Comparison of ENCODE assay signal across 23 mouse cellular contexts in the genomic region with DNA sequence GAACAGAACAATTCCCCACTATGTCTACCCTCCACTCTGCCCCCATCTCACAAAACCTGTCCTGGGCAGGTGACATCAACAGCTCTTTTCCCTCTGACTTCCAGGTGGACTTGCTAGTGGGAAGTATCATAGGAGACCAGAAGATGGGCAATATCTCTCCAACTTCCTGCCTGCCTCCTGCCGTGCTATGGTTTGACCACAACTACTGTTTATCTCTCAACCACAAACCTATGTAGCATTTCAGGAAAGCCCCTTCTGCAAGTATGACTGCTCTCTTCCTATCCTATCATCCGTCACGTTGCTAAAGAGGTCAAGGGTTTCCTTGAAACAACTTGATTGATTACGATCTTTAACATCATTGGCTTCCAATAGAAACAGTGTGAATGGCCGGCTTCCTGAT. TPM values are rescaled to one million over a fixed set of nuclear protein-coding genes. Genes with fewer than 3 reads are reported as not detected.
DNase-seq lines count a peak whose midpoint lies in the region; ATAC-seq and TF ChIP-seq lines count a peak whose summit lies in the region.
"Had no signal": no experiment of that assay in that cellular context is flagged by ENCODE, and none has a peak within 500 bp of the region (broad histone marks: within the 10 kb centered on the region; RNA-seq: fewer than 3 reads in every experiment).

No protein-coding gene starts in this region.

- H3K27me3 ChIP-seq in MEL (ENCODE audit: control insufficient read depth in 1 of 2, insufficient read depth in 2 of 2, low read length in 2 of 2): no peaks in the 10 kb centered on the region
- H3K27me3 ChIP-seq: hindbrain, embryonic 13.5 days; intestine, embryonic 15.5 days had no signal

- H3K9ac ChIP-seq in MEL (ENCODE audit: control insufficient read depth, low read depth, low read length, poor library complexity, severe bottlenecking): no peak overlapping the region
- H3K9ac ChIP-seq: hindbrain, embryonic 13.5 days; intestine, embryonic 15.5 days had no signal

- H3K4me3 ChIP-seq in MEL (ENCODE audit: control insufficient read depth in 1 of 2, insufficient read depth in 1 of 2, low read depth in 2 of 2, low read length in 2 of 2): no peak overlapping the region
- no peak overlapping the region for H3K4me3 ChIP-seq in lung, adult 2 months (replicated peaks; ENCODE audit: extremely low read depth, low read depth, low read length)
- H3K4me3 ChIP-seq: embryonic facial prominence, embryonic 10.5 days; gastrocnemius, adult 2 months; heart, embryonic 10.5 days; hindbrain, embryonic 13.5 days; intestine, embryonic 15.5 days had no signal

- TF ChIP-seq EP300 in MEL (IDR thresholded peaks at IDR 0.05; ENCODE audit: low read depth in 1 of 2, low read length in 2 of 2): peak; percentile 96 to 98

- peaks cover 7 to 12% of the 10 kb centered on the region in 2 experiments for H3K4me1 ChIP-seq in MEL (ENCODE audit: control insufficient read depth in 1 of 2, insufficient read depth in 2 of 2, low read length in 2 of 2)
- H3K4me1 ChIP-seq in lung, adult 2 months (ENCODE audit: control insufficient read depth, insufficient read depth, low read length): no peaks in the 10 kb centered on the region
- H3K4me1 ChIP-seq: heart, embryonic 10.5 days; intestine, embryonic 15.5 days had no signal

- TF ChIP-seq CTCF in MEL (IDR thresholded peaks at IDR 0.05 in 2 of 3, conservative IDR thresholded peaks at IDR 0.05 in 1 of 3; ENCODE audit: control insufficient read depth in 1 of 3, insufficient read depth in 1 of 3, low read depth in 2 of 3, low read length in 3 of 3, poor library complexity in 1 of 3, severe bottlenecking in 1 of 3): no peak
- no peak for TF ChIP-seq CTCF in lung, adult 2 months (IDR thresholded peaks at IDR 0.05; ENCODE audit: insufficient read depth, low read length)

- H3K9me3 ChIP-seq in MEL (replicated peaks; ENCODE audit: insufficient read depth, low read length): no peaks in the 10 kb centered on the region
- H3K9me3 ChIP-seq: embryonic facial prominence, embryonic 10.5 days; heart, embryonic 10.5 days; hindbrain, embryonic 13.5 days; intestine, embryonic 15.5 days had no signal

- TF ChIP-seq POLR2A in MEL (IDR thresholded peaks at IDR 0.05; ENCODE audit: control insufficient read depth in 1 of 2, insufficient read depth in 1 of 2, low read depth in 1 of 2, low read length in 2 of 2, poor library complexity in 1 of 2): no peak
- TF ChIP-seq POLR2A in lung, adult 2 months (IDR thresholded peaks at IDR 0.05; ENCODE audit: borderline replicate concordance, extremely low read depth, low read depth, low read length): no peak

- ATAC-seq in granulocyte monocyte progenitor cell, adult 5-6 weeks (replicated peaks; ENCODE audit: poor library complexity, severe bottlenecking): peak; percentile 63
- peak; percentile 94 for ATAC-seq in megakaryocyte-erythroid progenitor cell, adult 5-6 weeks (replicated peaks; ENCODE audit: low FRiP score, low TSS enrichment, poor library complexity, severe bottlenecking)
- ATAC-seq: CD4-positive, CD25-positive, alpha-beta regulatory T cell, adult 4 months; forebrain, embryonic 14.5 days; hindbrain, postnatal 0 days; intestine, embryonic 15.5 days had no signal

- H3K79me2 ChIP-seq in MEL (ENCODE audit: control insufficient read depth, insufficient read depth, low read length, poor library complexity): no peaks in the 10 kb centered on the region

- peak; percentile 23 for DNase-seq in CD4-positive helper T cell, adult 2 months (ENCODE audit: low read depth, low spot score)
- peak; percentile 85 for DNase-seq in MEL (ENCODE audit: low read depth, low spot score)
- DNase-seq in testis, postnatal 10 days (ENCODE audit: low spot score): no peak
- no peak for DNase-seq in heart, adult 8-10 months (ENCODE audit: low spot score)
- no peak for DNase-seq in lung, adult 2 months
- DNase-seq: adrenal gland, postnatal 10 days; cerebellum, adult 11-12 months; cerebellum, adult 9-10 months; cerebellum, postnatal 36 days; gastrocnemius, adult 2 months; gastrocnemius, postnatal 25 days; heart, adult 11 months; heart, postnatal 10 days; heart, postnatal 4 days had no signal

- H3K27ac ChIP-seq in MEL (ENCODE audit: control insufficient read depth, low read depth, low read length): no peak overlapping the region
- H3K27ac ChIP-seq: embryonic facial prominence, embryonic 10.5 days; gastrocnemius, adult 2 months; heart, embryonic 10.5 days; hindbrain, embryonic 13.5 days; hindbrain, postnatal 0 days; intestine, embryonic 15.5 days had no signal

- WGBS in lung, adult 2 months: 56% methylated on average over 5 of the region's 5 CpGs

- H3K36me3 ChIP-seq in MEL (ENCODE audit: control insufficient read depth in 1 of 2, insufficient read depth in 2 of 2, low read length in 2 of 2): peaks cover 0 to 14% of the 10 kb centered on the region in 2 experiments; a peak in 2 of 4 replicates
- H3K36me3 ChIP-seq: embryonic facial prominence, embryonic 10.5 days; heart, embryonic 10.5 days; hindbrain, embryonic 13.5 days; intestine, embryonic 15.5 days had no signal

- no peak for TF ChIP-seq RAD21 in MEL (IDR thresholded peaks at IDR 0.05; ENCODE audit: low read depth, low read length)

TF ChIP-seq in MEL, 35 proteins besides CTCF, POLR2A, EP300 and RAD21:
- no peak for TF ChIP-seq UBTF (IDR thresholded peaks at IDR 0.05; ENCODE audit: borderline replicate concordance, insufficient read depth, low read depth, low read length)
- TF ChIP-seq GATA1 (IDR thresholded peaks at IDR 0.05; ENCODE audit: low read depth, low read length): peak; percentile 97
- TF ChIP-seq KAT2A (conservative IDR thresholded peaks at IDR 0.05; ENCODE audit: low read depth, low read length): no peak
- peak; percentile 20; the same call in 1 of the 2 replicates for TF ChIP-seq CHD2 (IDR thresholded peaks at IDR 0.05; ENCODE audit: low read length)
- TF ChIP-seq ELF1 (IDR thresholded peaks at IDR 0.05; ENCODE audit: low read depth, low read length): 0 out of 2 replicates have a peak, but pooled peaks have one; percentile 23
- peak; percentile 76; the same call in 1 of the 2 replicates for TF ChIP-seq MAFK (IDR thresholded peaks at IDR 0.05; ENCODE audit: borderline replicate concordance, low read depth, low read length)
- TF ChIP-seq TCF12 (IDR thresholded peaks at IDR 0.05; ENCODE audit: low read depth, low read length): peak; percentile 96
- TF ChIP-seq MEF2A (IDR thresholded peaks at IDR 0.05; ENCODE audit: extremely low read depth, insufficient replicate concordance, low read depth, low read length, poor library complexity, severe bottlenecking): 0 out of 2 replicates have a peak, but pooled peaks have one; percentile 6
- TF ChIP-seq E2F4 (IDR thresholded peaks at IDR 0.05; ENCODE audit: borderline replicate concordance, low read depth, low read length): no peak
- no peak for TF ChIP-seq POLR2AphosphoS2 (IDR thresholded peaks at IDR 0.05; ENCODE audit: low read length)
- peak; percentile 73; the same call in 1 of the 2 replicates for TF ChIP-seq BHLHE40 (IDR thresholded peaks at IDR 0.05; ENCODE audit: borderline replicate concordance, low read depth, low read length)
- peak; percentile 85 for TF ChIP-seq ETS1 (IDR thresholded peaks at IDR 0.05; ENCODE audit: low read depth, low read length)
- TF ChIP-seq TAL1 (IDR thresholded peaks at IDR 0.05; ENCODE audit: low read length): peak; percentile 92
- TF ChIP-seq HCFC1 (IDR thresholded peaks at IDR 0.05; ENCODE audit: low read depth, low read length): 0 out of 2 replicates have a peak, but pooled peaks have one; percentile 40
- TF ChIP-seq CHD1 (IDR thresholded peaks at IDR 0.05; ENCODE audit: low read depth, low read length): no peak
- peak; percentile 46; the same call in 1 of the 2 replicates for TF ChIP-seq MAZ (IDR thresholded peaks at IDR 0.05; ENCODE audit: low read depth, low read length)
- no peak for TF ChIP-seq ZC3H11A (IDR thresholded peaks at IDR 0.05; ENCODE audit: low read depth, low read length)
- no peak for TF ChIP-seq ZKSCAN1 (IDR thresholded peaks at IDR 0.05; ENCODE audit: low read depth, low read length)
- TF ChIP-seq SIN3A (IDR thresholded peaks at IDR 0.05; ENCODE audit: low read length): peak; percentile 36; the same call in 1 of the 2 replicates
- 0 out of 2 replicates have a peak, but pooled peaks have one; percentile 13 for TF ChIP-seq USF1 (IDR thresholded peaks at IDR 0.05; ENCODE audit: low read depth, low read length)
- TF ChIP-seq SMC3 (IDR thresholded peaks at IDR 0.05; ENCODE audit: low read depth, low read length): no peak
- peak; percentile 60; the same call in 1 of the 2 replicates for TF ChIP-seq MYB (IDR thresholded peaks at IDR 0.05; ENCODE audit: low read depth, low read length)
- peak; percentile 94 for TF ChIP-seq RCOR1 (IDR thresholded peaks at IDR 0.05; ENCODE audit: low read depth, low read length)
- peak; percentile 74; the same call in 1 of the 2 replicates for TF ChIP-seq MYC (IDR thresholded peaks at IDR 0.05; ENCODE audit: low read depth, low read length)
- TF ChIP-seq ZNF384 (IDR thresholded peaks at IDR 0.05; ENCODE audit: low read depth, low read length): no peak

RNA-seq across cellular contexts. Expression of gene Adamts20, which starts 12.4 kb away (rescaled TPM):
- total RNA-seq in MEL (2012; rRNA removed): 2.1 TPM in 2 replicates
- polyA plus RNA-seq in MEL (2012; ENCODE audit: insufficient read depth in 1 of 2, insufficient read length in 2 of 2, low read depth in 1 of 2, low replicate concordance in 2 of 2, missing spikeins in 1 of 2): 1 to 10 TPM in 1 of 2 experiments, not detected in 1; 3.6 TPM
- not detected in 2 replicates for total RNA-seq in granulocyte monocyte progenitor cell, adult 5-6 weeks (2014; fragmentation: Nextera tagmentation)
- not detected in 2 replicates for total RNA-seq in granulocyte monocyte progenitor cell, adult 5-6 weeks (2017)
- not detected in 2 replicates for total RNA-seq in megakaryocyte-erythroid progenitor cell, adult 5-6 weeks (2014; fragmentation: Nextera tagmentation)
- 0.19 TPM in 1 of 2 replicates, not detected in the other for total RNA-seq in megakaryocyte-erythroid progenitor cell, adult 5-6 weeks (2017)
- under 1 TPM; 0.06 to 0.32 (median 0.14) TPM for total RNA-seq in heart, adult 8-10 months (2022)
- 0.40 and 1.1 TPM in 2 replicates for polyA plus RNA-seq in lung, adult 2 months (2012; rRNA removed)
- polyA plus RNA-seq: CD4-positive, CD25-positive, alpha-beta regulatory T cell, adult 4 months had no signal

Comparison
In these comparisons a context has a peak if more than half of its experiments do, and no peak if none do; other contexts are left out.
1. DNase-seq: peak in CD4-positive helper T cell, adult 2 months (single experiment) and MEL (single experiment); none in testis, postnatal 10 days (single experiment), heart, adult 8-10 months (single experiment) and lung, adult 2 months (single experiment).